Mouse (Mus musculus): Measurements from ENCODE around the gene Tnfrsf21. TPM values are rescaled to one million over a fixed set of nuclear protein-coding genes. Genes with fewer than 3 reads are reported as not detected.

Tnfrsf21 gene
- total RNA-seq, 2 experiments from 2014 or later, result 16.0 to 20.2 TPM

GRCm38 (mm10) chr17:43119446-43119845 lies 103.1 kb downstream of the Tnfrsf21 start:
- intact Hi-C loops (cut with DNase I), result no loop called here
- no peak for DNase-seq

GRCm38 (mm10) chr17:43121096-43121495 lies 104.7 kb downstream of the Tnfrsf21 start:
- intact Hi-C loops (cut with DNase I), result no loop called here

GRCm38 (mm10) chr17:43128305-43128704 lies 112.0 kb downstream of the Tnfrsf21 start:
- intact Hi-C loops (cut with DNase I), result no loop called here
- DNase-seq, result no peak

More at GRCm38 (mm10) chr17:43121096-43121495, 104.7 kb downstream of the Tnfrsf21 start:
- no peak for DNase-seq

- DNase-seq, result no peak
- intact Hi-C loops (cut with DNase I), result no loop called here
These were observed 112.7 kb downstream of the Tnfrsf21 start for GRCm38 (mm10) chr17:43128908-43129533.

- DNase-seq, result no peak
- intact Hi-C loops (cut with DNase I), result no loop called here
These were observed 113.9 kb downstream of the Tnfrsf21 start for GRCm38 (mm10) chr17:43130115-43130869.

- DNase-seq, result no peak
- intact Hi-C loops (cut with DNase I), result no loop called here
These were observed 114.5 kb downstream of the Tnfrsf21 start for GRCm38 (mm10) chr17:43130870-43131264.

- intact Hi-C loops (cut with DNase I), result no loop called here
- no peak for DNase-seq
These were observed 116.1 kb downstream of the Tnfrsf21 start for GRCm38 (mm10) chr17:43132477-43132876.

GRCm38 (mm10) chr17:43133106-43133505 lies 116.8 kb downstream of the Tnfrsf21 start:
- intact Hi-C loops (cut with DNase I), result no loop called here
- DNase-seq, result no peak

- intact Hi-C loops (cut with DNase I), result no loop called here
- DNase-seq, result no peak
These were observed 118.6 kb downstream of the Tnfrsf21 start for GRCm38 (mm10) chr17:43134991-43135390.

- intact Hi-C loops (cut with DNase I), result no loop called here
These were observed 119.3 kb downstream of the Tnfrsf21 start for GRCm38 (mm10) chr17:43135398-43136265.

GRCm38 (mm10) chr17:43136720-43137119 lies 120.4 kb downstream of the Tnfrsf21 start:
- no peak for DNase-seq
- intact Hi-C loops (cut with DNase I), result no loop called here

More at GRCm38 (mm10) chr17:43135398-43136265, 119.3 kb downstream of the Tnfrsf21 start:
- DNase-seq, result no peak

- peak; percentile 21 to 28 for DNase-seq
- intact Hi-C loops (cut with DNase I), result no loop called here
These were observed 121.5 kb downstream of the Tnfrsf21 start for GRCm38 (mm10) chr17:43137838-43138237.

- intact Hi-C loops (cut with DNase I), result no loop called here
- no peak for DNase-seq
These were observed 122.0 kb downstream of the Tnfrsf21 start for GRCm38 (mm10) chr17:43138356-43138755.

Other genes with a start within 250 kb of the Tnfrsf21 start
- 10 to 100 TPM; 36.1 to 36.5 TPM for gene Cd2ap, start 139.9 kb upstream of the Tnfrsf21 start, total RNA-seq (2021)